Mouse (Mus musculus) thymus, adult 2 months (tissue): ENCODE measurements around the gene Mobp.

Source experiments
- CTCF ChIP-seq: fragments of 200-500 bp; IDR thresholded peaks from 2 replicates; pipeline ENCODE4 v1.5.1; 2012; ENCODE audit warnings: mild to moderate bottlenecking, control low read depth, low read length, moderate library complexity, borderline replicate concordance; ENCODE audit not compliant: control insufficient read depth, poor library complexity, insufficient read depth; ENCODE audit errors: extremely low read depth
- POLR2A ChIP-seq: fragments of 200-500 bp; IDR thresholded peaks from 2 replicates; pipeline ENCODE4 v1.6.1; 2012; ENCODE audit warnings: mild to moderate bottlenecking, low read length, control low read depth, moderate library complexity; ENCODE audit not compliant: control insufficient read depth, poor library complexity, insufficient read depth; ENCODE audit errors: extremely low read depth

- TF ChIP-seq CTCF, result no peak
- no peak for TF ChIP-seq POLR2A
Observed at GRCm38 (mm10) chr9:120210068-120210467, 60.6 kb downstream of the Mobp start.
